Mouse (Mus musculus): ENCODE measurements at regions not wholly inside any gene's neighbourhood (a gene's known extent, or its start where the extent isn't known, plus 50 kb on each side); places are given as distances from the start of the nearest gene placed in this dataset.
A peak's percentile ranks its signal among the peaks of the same experiment; 100 is the strongest.

GRCm38 (mm10) chrX:99548284-99549019 lies 77.4 kb upstream of the Pja1 start:
- no peak for DNase-seq (ENCODE audit: low read depth, low spot score)

- no peak for DNase-seq (ENCODE audit: low read depth, low spot score)
These were observed 73.3 kb upstream of the Pja1 start for GRCm38 (mm10) chrX:99544410-99544809.

- no peak for DNase-seq (ENCODE audit: low read depth, low spot score)
These were observed 70.8 kb upstream of the Pja1 start for GRCm38 (mm10) chrX:99541916-99542315.

- peak; percentile 39 for DNase-seq (ENCODE audit: low read depth, low spot score)
These were observed 69.1 kb upstream of the Pja1 start for GRCm38 (mm10) chrX:99540087-99540576.

GRCm38 (mm10) chrX:99539684-99540083 lies 68.6 kb upstream of the Pja1 start:
- no peak for DNase-seq (ENCODE audit: low read depth, low spot score)

GRCm38 (mm10) chrX:99537814-99538213 lies 66.7 kb upstream of the Pja1 start:
- no peak for DNase-seq (ENCODE audit: low read depth, low spot score)

GRCm38 (mm10) chrX:99534922-99535321 lies 63.8 kb upstream of the Pja1 start:
- no peak for DNase-seq (ENCODE audit: low read depth, low spot score)

GRCm38 (mm10) chrX:99531154-99531553 lies 60.1 kb upstream of the Pja1 start:
- no peak for DNase-seq (ENCODE audit: low read depth, low spot score)

GRCm38 (mm10) chrX:99530511-99530910 lies 59.4 kb upstream of the Pja1 start:
- no peak for DNase-seq (ENCODE audit: low read depth, low spot score)

GRCm38 (mm10) chrX:99523306-99523705 lies 52.2 kb upstream of the Pja1 start:
- DNase-seq (ENCODE audit: low read depth, low spot score) = no peak

GRCm38 (mm10) chrX:99522830-99523229 lies 51.8 kb upstream of the Pja1 start:
- no peak for DNase-seq (ENCODE audit: low read depth, low spot score)

GRCm38 (mm10) chrX:99522289-99522688 lies 51.2 kb upstream of the Pja1 start:
- DNase-seq (ENCODE audit: low read depth, low spot score) = no peak

GRCm38 (mm10) chrX:99521866-99522265 lies 50.8 kb upstream of the Pja1 start:
- DNase-seq (ENCODE audit: low read depth, low spot score) = no peak
